Mouse (Mus musculus): ENCODE data around the gene Elf1. TPM values are rescaled to one million over a fixed set of nuclear protein-coding genes. Genes with fewer than 3 reads are reported as not detected.

The Elf1 gene
- polyA plus RNA-seq, 1 experiment from 2014 or later, result 7.8 TPM

- Histone ChIP-seq H3K4me1 (ENCODE audit: control insufficient read depth, low read depth, low read length) (peaks cover 51% of the 10 kb centered on the region), H3K27me3 (ENCODE audit: control insufficient read depth, insufficient read depth, low read depth, low read length) (no peaks in the 10 kb centered on the region), H3K27ac (ENCODE audit: low read length) (peak overlapping the region; percentile 60), H3K4me2 (ENCODE audit: low read depth, low read length) (peak overlapping the region; percentile 74), H3K9ac (ENCODE audit: low read depth, low read length) (peak overlapping the region; percentile 52), H3K4me3 (ENCODE audit: low read depth, low read length) (peak overlapping the region; percentile 57), H3K36me3 (ENCODE audit: control insufficient read depth, insufficient read depth) (peaks cover under 1% of the 10 kb centered on the region; the same call in 1 of the 2 replicates), H3K9me3 (replicated peaks; ENCODE audit: control insufficient read depth, low read length) (no peaks in the 10 kb centered on the region)
- no peak; the same call in 1 of the 2 replicates for ATAC-seq (ENCODE audit: low read depth)
- 6% methylated on average over 8 of the region's 8 CpGs for WGBS (ENCODE audit: insufficient replicate concordance)
Observed at GRCm38 (mm10) chr14:79486617-79486992, 5.6 kb downstream of the Elf1 start.

GRCm38 (mm10) chr14:79486993-79487731 lies 6.2 kb downstream of the Elf1 start:
- Histone ChIP-seq H3K4me1 (ENCODE audit: control insufficient read depth, low read depth, low read length) (peaks cover 51% of the 10 kb centered on the region), H3K36me3 (ENCODE audit: control insufficient read depth, insufficient read depth) (peaks cover 4% of the 10 kb centered on the region), H3K9ac (ENCODE audit: low read depth, low read length) (peak overlapping the region; percentile 52), H3K4me2 (ENCODE audit: low read depth, low read length) (peak overlapping the region; percentile 74), H3K4me3 (ENCODE audit: low read depth, low read length) (peak overlapping the region; percentile 57), H3K27ac (ENCODE audit: low read length) (peak overlapping the region; percentile 60), H3K27me3 (ENCODE audit: control insufficient read depth, insufficient read depth, low read depth, low read length) (no peaks in the 10 kb centered on the region), H3K9me3 (replicated peaks; ENCODE audit: control insufficient read depth, low read length) (no peaks in the 10 kb centered on the region)
- WGBS (ENCODE audit: insufficient replicate concordance), result 7% methylated on average over 19 of the region's 19 CpGs
- ATAC-seq (ENCODE audit: low read depth), result peak; percentile 65

- Histone ChIP-seq H3K9ac (ENCODE audit: low read depth, low read length) (no peak overlapping the region), H3K4me1 (ENCODE audit: control insufficient read depth, low read depth, low read length) (peaks cover 43% of the 10 kb centered on the region), H3K36me3 (ENCODE audit: control insufficient read depth, insufficient read depth) (peaks cover 4% of the 10 kb centered on the region), H3K4me2 (ENCODE audit: low read depth, low read length) (no peak overlapping the region), H3K27me3 (ENCODE audit: control insufficient read depth, insufficient read depth, low read depth, low read length) (no peaks in the 10 kb centered on the region), H3K27ac (ENCODE audit: low read length) (no peak overlapping the region), H3K9me3 (replicated peaks; ENCODE audit: control insufficient read depth, low read length) (no peaks in the 10 kb centered on the region), H3K4me3 (ENCODE audit: low read depth, low read length) (no peak overlapping the region)
- 79% methylated on average over 9 of the region's 9 CpGs for WGBS (ENCODE audit: insufficient replicate concordance)
- ATAC-seq (ENCODE audit: low read depth), result no peak
Observed at GRCm38 (mm10) chr14:79488531-79488930, 7.5 kb downstream of the Elf1 start.

GRCm38 (mm10) chr14:79489150-79489549 lies 8.2 kb downstream of the Elf1 start:
- 69% methylated on average over 12 of the region's 12 CpGs for WGBS (ENCODE audit: insufficient replicate concordance)
- H3K27ac ChIP-seq (ENCODE audit: low read length), result no peak overlapping the region
- no peaks in the 10 kb centered on the region for H3K27me3 ChIP-seq (ENCODE audit: control insufficient read depth, insufficient read depth, low read depth, low read length)
- H3K4me1 ChIP-seq (ENCODE audit: control insufficient read depth, low read depth, low read length), result peaks cover 37% of the 10 kb centered on the region
- no peak for ATAC-seq (ENCODE audit: low read depth)
- H3K4me2 ChIP-seq (ENCODE audit: low read depth, low read length), result no peak overlapping the region
- no peak overlapping the region for H3K9ac ChIP-seq (ENCODE audit: low read depth, low read length)
- peaks cover 4% of the 10 kb centered on the region for H3K36me3 ChIP-seq (ENCODE audit: control insufficient read depth, insufficient read depth)
- H3K9me3 ChIP-seq (replicated peaks; ENCODE audit: control insufficient read depth, low read length), result no peaks in the 10 kb centered on the region
- H3K4me3 ChIP-seq (ENCODE audit: low read depth, low read length), result no peak overlapping the region

GRCm38 (mm10) chr14:79490246-79490645 lies 9.3 kb downstream of the Elf1 start:
- Histone ChIP-seq H3K9ac (ENCODE audit: low read depth, low read length) (no peak overlapping the region), H3K4me2 (ENCODE audit: low read depth, low read length) (no peak overlapping the region), H3K27me3 (ENCODE audit: control insufficient read depth, insufficient read depth, low read depth, low read length) (no peaks in the 10 kb centered on the region), H3K36me3 (ENCODE audit: control insufficient read depth, insufficient read depth) (peaks cover 4% of the 10 kb centered on the region), H3K27ac (ENCODE audit: low read length) (no peak overlapping the region), H3K9me3 (replicated peaks; ENCODE audit: control insufficient read depth, low read length) (no peaks in the 10 kb centered on the region), H3K4me1 (ENCODE audit: control insufficient read depth, low read depth, low read length) (peaks cover 28% of the 10 kb centered on the region), H3K4me3 (ENCODE audit: low read depth, low read length) (no peak overlapping the region)
- 66% methylated on average over 3 of the region's 3 CpGs for WGBS (ENCODE audit: insufficient replicate concordance)
- ATAC-seq (ENCODE audit: low read depth), result no peak

GRCm38 (mm10) chr14:79494349-79494748 lies 13.4 kb downstream of the Elf1 start:
- no peaks in the 10 kb centered on the region for H3K27me3 ChIP-seq (ENCODE audit: control insufficient read depth, insufficient read depth, low read depth, low read length)

GRCm38 (mm10) chr14:79499326-79499725 lies 18.3 kb downstream of the Elf1 start:
- WGBS (ENCODE audit: insufficient replicate concordance), result 32% methylated on average over 9 of the region's 9 CpGs
- H3K4me2 ChIP-seq (ENCODE audit: low read depth, low read length), result no peak overlapping the region
- H3K27ac ChIP-seq (ENCODE audit: low read length), result no peak overlapping the region
- peaks cover 34% of the 10 kb centered on the region for H3K4me1 ChIP-seq (ENCODE audit: control insufficient read depth, low read depth, low read length)
- H3K9me3 ChIP-seq (replicated peaks; ENCODE audit: control insufficient read depth, low read length), result no peaks in the 10 kb centered on the region
- 0 out of 2 replicates have a peak, but pooled peaks have one; percentile 23 for ATAC-seq (ENCODE audit: low read depth)
- no peaks in the 10 kb centered on the region for H3K27me3 ChIP-seq (ENCODE audit: control insufficient read depth, insufficient read depth, low read depth, low read length)
- no peak overlapping the region for H3K9ac ChIP-seq (ENCODE audit: low read depth, low read length)
- H3K36me3 ChIP-seq (ENCODE audit: control insufficient read depth, insufficient read depth), result peaks cover 3% of the 10 kb centered on the region; the same call in 1 of the 2 replicates
- no peak overlapping the region for H3K4me3 ChIP-seq (ENCODE audit: low read depth, low read length)

More at GRCm38 (mm10) chr14:79494349-79494748, 13.4 kb downstream of the Elf1 start:
- no peak overlapping the region for H3K4me3 ChIP-seq (ENCODE audit: low read depth, low read length)
- WGBS (ENCODE audit: insufficient replicate concordance), result 82% methylated on average over 6 of the region's 6 CpGs
- H3K9ac ChIP-seq (ENCODE audit: low read depth, low read length), result no peak overlapping the region
- peaks cover 4% of the 10 kb centered on the region for H3K36me3 ChIP-seq (ENCODE audit: control insufficient read depth, insufficient read depth)
- H3K9me3 ChIP-seq (replicated peaks; ENCODE audit: control insufficient read depth, low read length), result no peaks in the 10 kb centered on the region
- H3K27ac ChIP-seq (ENCODE audit: low read length), result no peak overlapping the region
- peaks cover 6% of the 10 kb centered on the region for H3K4me1 ChIP-seq (ENCODE audit: control insufficient read depth, low read depth, low read length)
- no peak overlapping the region for H3K4me2 ChIP-seq (ENCODE audit: low read depth, low read length)
- ATAC-seq (ENCODE audit: low read depth), result 0 out of 2 replicates have a peak, but pooled peaks have one; percentile 10

- Histone ChIP-seq H3K9ac (ENCODE audit: low read depth, low read length) (no peak overlapping the region), H3K27ac (ENCODE audit: low read length) (peak overlapping the region; percentile 8; the same call in 1 of the 2 replicates), H3K4me3 (ENCODE audit: low read depth, low read length) (no peak overlapping the region), H3K27me3 (ENCODE audit: control insufficient read depth, insufficient read depth, low read depth, low read length) (no peaks in the 10 kb centered on the region), H3K9me3 (replicated peaks; ENCODE audit: control insufficient read depth, low read length) (no peaks in the 10 kb centered on the region), H3K36me3 (ENCODE audit: control insufficient read depth, insufficient read depth) (peaks cover 3% of the 10 kb centered on the region; the same call in 1 of the 2 replicates), H3K4me1 (ENCODE audit: control insufficient read depth, low read depth, low read length) (peaks cover 38% of the 10 kb centered on the region), H3K4me2 (ENCODE audit: low read depth, low read length) (no peak overlapping the region)
- 33% methylated on average over 4 of the region's 4 CpGs for WGBS (ENCODE audit: insufficient replicate concordance)
- ATAC-seq (ENCODE audit: low read depth), result no peak
Observed at GRCm38 (mm10) chr14:79500756-79501155, 19.8 kb downstream of the Elf1 start.

GRCm38 (mm10) chr14:79503371-79504075 lies 22.5 kb downstream of the Elf1 start:
- ATAC-seq (ENCODE audit: low read depth), result no peak
- Histone ChIP-seq H3K36me3 (ENCODE audit: control insufficient read depth, insufficient read depth) (peaks cover 3% of the 10 kb centered on the region; the same call in 1 of the 2 replicates), H3K9ac (ENCODE audit: low read depth, low read length) (no peak overlapping the region), H3K9me3 (replicated peaks; ENCODE audit: control insufficient read depth, low read length) (no peaks in the 10 kb centered on the region), H3K27me3 (ENCODE audit: control insufficient read depth, insufficient read depth, low read depth, low read length) (no peaks in the 10 kb centered on the region), H3K4me1 (ENCODE audit: control insufficient read depth, low read depth, low read length) (peaks cover 55% of the 10 kb centered on the region), H3K27ac (ENCODE audit: low read length) (no peak overlapping the region), H3K4me3 (ENCODE audit: low read depth, low read length) (no peak overlapping the region), H3K4me2 (ENCODE audit: low read depth, low read length) (no peak overlapping the region)
- 63% methylated on average over 5 of the region's 5 CpGs for WGBS (ENCODE audit: insufficient replicate concordance)
